Mouse (Mus musculus) erythroblast, adult 5-6 weeks (primary cell): ENCODE measurements around the gene Sbk2. TPM values are rescaled to one million over a fixed set of nuclear protein-coding genes. Genes with fewer than 3 reads are reported as not detected.

Experiments used
- ATAC-seq: replicated peaks from 2 replicates; pipeline ENCODE4 v1.8.0; 2016; ENCODE audit warnings: moderate number of reproducible peaks, mild to moderate bottlenecking, moderate TSS enrichment, inconsistent platforms; ENCODE audit not compliant: poor library complexity, low FRiP score, severe bottlenecking
- total RNA-seq, 2 experiments: library from RNA; stranded (forward) in 1 of 2; stranded (reverse) in 1 of 2; fragments of 150-400 nt in 1 of 2; fragments of 200-764, 138-1000 nt in 1 of 2; gene quantifications; 2 replicates each; pipeline versions ENCODE4 v1.2.3 to v1.2.4; 2015 to 2017; ENCODE audit warnings: low replicate concordance in 2 of 2

Sbk2 gene
- total RNA-seq, 2 experiments from 2014 or later: not detected

DNA sequence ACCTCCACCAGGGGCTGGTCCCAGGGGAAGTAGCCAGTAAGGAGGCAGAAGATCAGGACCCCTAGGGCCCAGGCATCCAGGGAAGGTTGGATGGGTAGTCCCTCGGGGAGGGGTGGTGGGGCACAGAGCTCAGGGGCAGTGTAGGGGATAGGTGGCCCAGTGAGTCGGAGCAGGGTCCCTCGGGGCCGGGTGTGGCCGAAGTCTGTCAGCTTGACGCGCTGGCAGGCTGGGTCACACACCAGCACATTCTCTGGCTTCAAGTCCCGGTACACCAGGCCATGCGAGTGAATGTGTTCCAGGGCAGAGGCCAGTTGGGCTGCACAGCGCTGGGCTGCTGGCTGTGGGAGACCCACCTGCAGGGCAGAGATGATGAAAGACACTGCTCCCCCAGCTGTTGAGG is 6.8 kb downstream of the Sbk2 start:
- ATAC-seq: no peak

DNA sequence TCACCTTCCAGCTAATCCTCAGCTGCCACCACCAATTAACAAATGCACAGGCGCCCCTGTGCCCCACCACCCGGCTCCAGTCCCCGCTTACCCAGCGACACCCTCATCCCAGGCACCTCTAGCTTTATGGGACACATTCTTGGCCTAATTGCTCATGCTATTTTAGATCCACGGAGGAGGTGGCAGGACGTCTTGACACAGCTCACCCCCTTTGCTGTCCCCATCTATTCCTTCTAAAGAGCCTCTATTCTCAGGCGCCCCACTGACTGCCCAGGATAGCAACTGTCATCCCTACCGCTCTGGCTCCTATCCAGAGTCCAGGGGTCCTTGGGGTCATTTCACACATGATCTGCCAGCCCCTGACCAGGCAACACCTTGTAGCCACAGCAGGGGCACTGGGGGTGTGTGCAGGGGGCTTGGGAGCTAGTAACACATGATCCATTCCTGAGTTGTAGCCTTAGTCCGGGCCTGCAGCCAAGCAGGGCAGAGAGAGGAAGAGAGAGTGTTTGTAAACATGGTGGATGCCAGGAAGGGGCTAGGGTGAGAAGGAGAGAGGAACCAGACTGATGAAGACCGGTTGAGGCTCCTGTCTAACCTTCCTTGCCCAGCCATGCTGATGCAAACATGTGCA is 10.3 kb downstream of the Sbk2 start:
- ATAC-seq: no peak

DNA sequence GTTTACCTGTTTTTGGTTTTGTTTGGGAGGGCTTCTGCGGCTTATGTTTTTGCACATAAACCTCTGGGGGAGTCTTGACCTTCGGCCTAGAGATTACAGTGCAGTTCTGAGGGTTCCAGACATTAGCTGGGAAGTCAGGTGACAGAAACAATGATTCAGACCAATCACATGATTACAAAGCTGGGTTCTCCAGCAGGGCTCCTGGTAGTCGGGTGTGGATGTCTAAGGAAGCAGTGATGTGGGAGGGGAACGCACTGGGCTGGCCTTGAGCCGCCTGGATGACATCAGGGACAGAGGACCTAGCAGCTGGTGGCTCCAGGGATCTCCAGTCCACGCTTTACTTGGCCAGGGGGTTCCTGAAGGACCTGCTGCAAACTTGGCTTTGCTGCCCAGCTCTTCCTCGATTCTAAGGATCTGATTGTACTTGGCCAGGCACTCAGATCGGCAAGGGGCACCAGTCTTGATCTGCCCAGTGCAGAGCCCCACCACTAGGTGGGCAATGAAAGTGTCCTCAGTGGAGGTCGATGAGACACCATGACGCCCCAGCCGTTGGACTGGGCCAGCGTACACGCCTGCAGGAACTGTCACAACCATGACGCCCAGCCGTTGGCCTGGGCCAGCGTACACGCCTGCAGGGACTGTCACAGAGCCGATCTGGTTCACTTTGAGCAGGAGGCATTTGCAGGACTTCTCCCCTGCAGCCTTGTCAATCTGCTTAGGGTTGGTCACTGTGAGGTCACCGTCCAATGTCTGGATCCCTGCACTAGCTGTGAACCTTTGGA is 13.5 kb downstream of the Sbk2 start:
- no peak for ATAC-seq

DNA sequence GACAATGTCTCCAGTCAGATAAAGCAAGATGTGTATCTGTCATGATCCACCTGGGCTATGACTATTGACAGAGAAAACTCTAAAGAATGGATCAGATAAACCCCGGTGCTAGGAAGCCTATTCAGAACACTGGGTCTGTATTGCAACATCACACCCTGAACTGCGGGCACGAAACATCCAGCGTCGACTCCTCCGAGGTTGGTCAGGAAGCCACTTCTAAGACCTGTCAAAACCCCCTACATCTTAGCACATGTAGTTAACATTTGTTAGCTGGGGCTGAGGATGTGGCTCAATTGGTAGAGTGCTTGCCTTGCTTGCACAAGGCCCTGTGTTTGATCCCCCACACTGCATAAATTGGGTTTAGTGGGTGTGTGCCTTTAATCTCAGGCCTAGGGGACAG is 15.8 kb downstream of the Sbk2 start:
- no peak for ATAC-seq

DNA sequence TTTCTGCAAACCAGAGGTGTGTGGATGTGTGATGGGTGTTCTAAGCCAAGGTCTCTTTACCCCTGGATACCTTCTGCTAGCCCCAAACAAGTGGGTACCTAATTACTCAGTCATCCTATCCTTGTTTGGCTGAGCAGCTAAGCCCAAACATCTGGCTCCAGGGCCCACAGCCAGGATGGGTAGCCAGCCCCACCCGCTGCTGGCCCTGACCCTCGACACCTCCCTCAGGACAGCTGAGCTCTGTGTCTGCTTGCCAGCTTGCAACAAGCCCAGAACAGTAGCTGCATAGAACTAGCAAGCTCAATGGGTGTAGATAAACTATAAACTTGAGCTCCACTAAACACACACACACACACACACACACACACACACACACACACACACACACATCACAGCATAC is 16.4 kb downstream of the Sbk2 start:
- no peak for ATAC-seq

DNA sequence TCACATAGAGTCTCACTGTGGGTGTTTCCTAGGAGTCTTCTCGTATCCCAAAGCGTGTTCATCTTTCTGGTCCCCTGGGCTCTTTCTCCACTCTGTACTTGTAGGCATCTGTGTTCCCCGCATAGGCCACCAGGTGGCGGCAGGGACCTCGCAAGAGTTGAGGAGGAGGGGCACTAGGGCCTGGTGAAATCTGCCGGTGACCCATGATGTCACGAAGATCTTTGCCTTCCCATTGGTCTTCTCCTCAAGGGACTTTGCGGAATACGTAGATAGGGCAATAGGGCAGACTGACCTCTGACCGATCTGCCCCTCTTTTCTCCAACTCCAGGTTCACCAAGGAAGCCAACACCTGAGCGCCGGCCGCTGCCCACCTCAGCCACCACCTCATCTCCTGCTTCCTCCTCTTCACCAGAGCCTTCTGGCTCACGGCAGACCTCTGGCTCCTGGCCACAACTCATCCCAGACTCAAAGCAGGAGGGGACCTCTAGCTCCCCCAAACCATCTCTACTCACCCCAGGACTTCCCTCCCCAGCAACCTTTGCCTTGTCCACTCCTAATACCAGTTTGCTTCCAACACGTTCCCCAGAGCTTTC is 20.9 kb downstream of the Sbk2 start:
- peak; percentile 82 for ATAC-seq

DNA sequence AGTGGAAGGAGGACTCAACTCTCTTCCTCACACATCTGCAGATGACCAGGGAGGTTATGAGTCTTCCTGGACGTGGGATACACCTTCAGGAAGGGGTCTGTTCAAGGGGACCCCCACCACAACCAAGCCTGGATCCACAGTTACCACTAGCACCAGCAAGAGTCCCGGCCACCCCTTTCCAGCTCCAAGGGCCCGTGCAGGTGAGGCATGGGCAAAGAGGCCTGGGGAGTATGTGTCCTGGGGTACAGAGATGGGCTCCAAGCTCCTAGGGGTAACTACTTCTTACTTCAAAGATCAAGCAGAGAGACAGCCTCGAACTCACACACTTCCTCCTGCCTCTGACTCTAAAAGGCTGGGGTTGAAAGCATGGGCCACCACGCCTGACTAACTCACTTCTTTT is 21.5 kb downstream of the Sbk2 start:
- ATAC-seq: no peak

DNA sequence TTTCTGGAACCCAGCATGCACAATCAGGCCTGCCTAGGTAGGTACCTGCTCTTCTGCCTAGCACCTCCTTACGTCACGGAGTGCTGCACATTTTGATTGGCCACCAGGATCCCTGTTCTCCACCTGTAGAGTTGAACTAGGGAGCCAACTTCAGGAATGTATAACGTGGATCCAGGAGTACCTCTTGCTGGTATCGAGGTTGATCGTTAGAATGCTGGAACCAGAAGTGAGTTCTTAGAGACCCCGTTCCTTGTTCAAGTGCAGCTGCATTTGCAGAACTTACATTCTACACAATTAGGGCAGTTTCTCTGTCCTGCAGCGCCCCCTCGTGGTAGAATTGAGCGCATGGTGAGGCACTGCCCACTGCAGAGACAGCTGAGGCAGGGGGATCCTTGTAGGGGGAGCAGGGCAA is 24.1 kb downstream of the Sbk2 start:
- ATAC-seq: peak; percentile 53; the same call in 1 of the 2 replicates

DNA sequence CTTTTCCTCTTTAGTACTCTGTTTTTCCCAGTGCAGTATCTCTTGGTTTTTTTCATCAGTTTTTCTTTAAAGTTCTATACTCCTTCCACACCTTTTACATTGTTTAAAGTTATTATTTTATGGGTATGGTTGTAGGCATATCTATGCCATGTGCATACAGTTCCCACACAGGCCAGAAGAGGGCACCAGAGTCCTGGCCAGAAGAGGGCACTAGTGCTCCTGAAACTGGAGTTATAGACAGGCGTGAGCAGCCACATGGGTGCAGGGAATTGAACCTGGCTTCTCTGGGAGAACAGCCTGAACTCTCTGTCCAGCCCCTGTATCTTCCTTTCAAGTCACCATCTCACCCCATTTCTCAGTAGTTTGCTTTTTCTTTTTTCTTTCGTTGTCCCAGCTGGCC is 25.8 kb downstream of the Sbk2 start:
- peak; percentile 77 for ATAC-seq

DNA sequence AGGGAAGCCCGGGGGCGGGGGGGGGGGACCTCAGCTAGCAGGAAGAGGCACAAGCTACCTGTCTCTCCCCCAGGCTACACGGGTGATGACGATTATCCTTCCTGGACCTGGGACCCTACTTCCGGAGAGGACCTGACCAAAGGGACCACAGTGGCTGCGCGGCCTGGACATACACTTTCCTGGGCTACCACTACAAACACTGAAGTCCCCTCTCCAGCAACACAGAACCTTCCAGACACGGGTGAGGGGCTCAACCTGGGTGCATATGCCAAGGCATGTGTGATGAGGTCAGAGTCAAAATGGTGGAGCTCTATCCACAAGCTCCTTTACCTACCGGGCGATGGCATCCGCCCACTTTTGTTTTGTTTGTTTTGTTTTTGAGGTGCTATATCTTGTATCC is 26.8 kb downstream of the Sbk2 start:
- no peak for ATAC-seq

DNA sequence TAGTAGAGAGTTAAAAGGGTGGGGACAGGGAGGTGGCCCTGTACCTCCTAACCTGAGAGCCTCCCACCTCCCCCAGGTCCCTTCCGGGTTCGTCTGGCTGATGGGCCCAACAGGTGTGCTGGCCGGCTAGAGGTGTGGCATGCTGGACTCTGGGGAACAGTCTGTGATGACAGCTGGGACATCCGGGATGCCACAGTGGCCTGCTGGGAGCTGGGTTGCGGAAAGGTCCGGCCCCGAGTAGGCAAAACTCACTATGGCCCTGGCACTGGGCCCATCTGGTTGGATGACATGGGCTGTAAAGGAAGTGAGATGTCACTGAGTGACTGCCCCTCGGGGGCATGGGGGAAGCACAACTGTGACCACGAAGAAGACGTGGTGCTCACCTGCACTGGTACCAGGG is 27.4 kb downstream of the Sbk2 start:
- no peak for ATAC-seq

DNA sequence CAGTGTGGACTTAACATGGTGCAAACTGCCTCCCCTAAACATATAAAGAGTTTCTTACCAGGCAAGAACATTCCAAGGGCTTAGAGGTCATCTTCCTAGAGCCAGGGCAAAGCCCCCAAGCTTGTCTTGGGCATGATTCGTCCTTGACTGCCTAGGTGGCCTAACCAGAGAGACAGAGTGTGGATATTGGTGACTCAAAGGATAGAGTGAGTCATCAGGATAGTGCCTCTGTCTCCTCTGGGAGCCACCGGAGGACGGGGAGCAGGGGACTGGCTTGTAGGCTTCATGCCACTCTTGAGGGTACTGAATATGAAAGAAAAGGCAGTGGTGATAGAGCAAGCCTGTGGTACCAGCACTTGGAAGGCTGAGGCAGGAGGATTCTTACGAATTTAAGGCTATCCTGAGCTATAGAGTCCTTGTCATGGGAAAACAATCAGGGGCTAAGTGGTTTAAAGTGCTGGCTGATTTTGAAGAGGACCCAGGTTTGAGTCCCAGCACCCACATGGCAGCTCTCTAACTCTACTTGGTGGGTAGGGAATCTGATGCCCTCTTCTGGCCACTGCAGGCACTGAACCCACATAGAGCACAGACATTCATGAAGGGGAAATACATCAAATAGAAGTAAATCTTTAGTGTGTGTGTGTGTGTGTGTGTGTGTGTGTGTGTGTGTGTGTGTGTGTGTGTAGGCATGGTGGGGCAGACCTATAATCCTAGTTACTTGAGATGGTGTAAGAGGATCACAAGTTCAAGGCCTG is 29.9 kb downstream of the Sbk2 start:
- no peak for ATAC-seq

DNA sequence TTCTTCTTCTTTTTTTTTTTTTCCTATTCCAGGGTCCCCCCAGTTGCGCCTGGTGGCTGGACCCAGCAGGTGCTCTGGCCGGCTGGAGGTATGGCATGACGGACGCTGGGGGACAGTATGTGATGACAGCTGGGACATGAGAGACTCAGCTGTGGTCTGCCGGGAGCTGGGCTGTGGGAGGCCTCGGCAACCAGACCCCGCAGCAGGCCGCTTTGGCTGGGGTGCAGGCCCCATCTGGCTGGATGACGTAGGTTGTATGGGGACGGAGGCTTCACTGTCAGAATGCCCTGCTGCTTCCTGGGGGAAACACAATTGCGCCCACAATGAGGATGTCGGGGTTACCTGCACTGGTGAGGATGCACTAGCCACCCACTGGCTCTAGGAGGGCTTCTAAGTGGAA is 31.1 kb downstream of the Sbk2 start:
- no peak for ATAC-seq

DNA sequence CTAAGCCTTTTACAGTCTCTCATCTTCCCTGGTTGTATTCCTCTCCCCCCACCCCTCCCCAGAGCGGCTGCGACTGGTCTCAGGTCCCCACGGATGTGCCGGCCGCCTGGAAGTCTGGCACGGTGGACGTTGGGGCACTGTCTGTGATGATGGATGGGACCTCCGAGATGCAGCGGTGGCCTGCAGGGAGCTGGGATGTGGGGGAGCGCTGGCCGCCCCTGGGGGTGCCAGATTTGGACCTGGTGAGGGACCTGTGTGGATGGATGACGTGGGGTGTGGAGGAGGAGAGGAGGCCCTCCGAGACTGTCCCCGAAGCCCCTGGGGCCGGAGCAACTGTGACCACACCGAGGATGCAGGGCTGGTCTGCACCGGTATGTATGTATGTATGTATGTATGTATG is 35.9 kb downstream of the Sbk2 start:
- ATAC-seq: no peak

DNA sequence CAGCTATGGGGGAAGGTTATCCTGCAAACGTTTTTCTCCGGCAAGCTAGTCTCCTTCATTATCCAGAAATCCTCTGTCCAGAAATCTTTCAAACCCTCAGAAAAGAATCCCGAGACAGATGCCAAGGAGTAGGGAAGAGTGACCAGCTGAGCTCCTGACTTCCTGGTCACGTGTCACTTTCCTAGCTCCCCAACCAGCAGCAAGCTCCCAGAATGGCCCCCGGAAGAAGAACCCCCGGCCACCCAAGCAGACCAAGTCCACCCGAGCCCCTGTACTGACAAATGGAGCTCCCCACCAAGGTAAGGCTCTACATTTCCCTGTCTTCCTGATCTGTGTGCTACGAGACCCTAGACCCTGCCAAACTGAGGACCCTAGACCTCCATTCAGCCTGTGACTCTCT is 36.5 kb downstream of the Sbk2 start:
- no peak for ATAC-seq

DNA sequence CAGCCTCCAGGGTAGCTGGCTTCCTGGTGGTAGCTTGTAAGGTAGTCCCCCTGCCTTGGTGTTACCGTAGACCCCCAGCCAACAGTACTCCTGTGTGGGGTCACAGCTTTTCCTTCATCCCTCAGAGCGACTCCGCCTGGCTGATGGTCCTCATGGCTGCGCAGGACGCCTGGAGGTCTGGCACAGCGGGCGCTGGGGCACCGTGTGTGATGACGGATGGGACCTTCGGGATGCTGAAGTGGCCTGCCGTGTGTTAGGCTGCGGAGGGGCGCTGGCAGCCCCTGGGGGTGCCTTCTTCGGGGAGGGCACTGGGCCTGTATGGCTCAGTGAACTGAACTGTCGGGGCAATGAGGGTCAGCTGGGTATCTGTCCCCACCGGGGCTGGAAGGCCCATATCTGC is 37.4 kb downstream of the Sbk2 start:
- ATAC-seq: no peak

DNA sequence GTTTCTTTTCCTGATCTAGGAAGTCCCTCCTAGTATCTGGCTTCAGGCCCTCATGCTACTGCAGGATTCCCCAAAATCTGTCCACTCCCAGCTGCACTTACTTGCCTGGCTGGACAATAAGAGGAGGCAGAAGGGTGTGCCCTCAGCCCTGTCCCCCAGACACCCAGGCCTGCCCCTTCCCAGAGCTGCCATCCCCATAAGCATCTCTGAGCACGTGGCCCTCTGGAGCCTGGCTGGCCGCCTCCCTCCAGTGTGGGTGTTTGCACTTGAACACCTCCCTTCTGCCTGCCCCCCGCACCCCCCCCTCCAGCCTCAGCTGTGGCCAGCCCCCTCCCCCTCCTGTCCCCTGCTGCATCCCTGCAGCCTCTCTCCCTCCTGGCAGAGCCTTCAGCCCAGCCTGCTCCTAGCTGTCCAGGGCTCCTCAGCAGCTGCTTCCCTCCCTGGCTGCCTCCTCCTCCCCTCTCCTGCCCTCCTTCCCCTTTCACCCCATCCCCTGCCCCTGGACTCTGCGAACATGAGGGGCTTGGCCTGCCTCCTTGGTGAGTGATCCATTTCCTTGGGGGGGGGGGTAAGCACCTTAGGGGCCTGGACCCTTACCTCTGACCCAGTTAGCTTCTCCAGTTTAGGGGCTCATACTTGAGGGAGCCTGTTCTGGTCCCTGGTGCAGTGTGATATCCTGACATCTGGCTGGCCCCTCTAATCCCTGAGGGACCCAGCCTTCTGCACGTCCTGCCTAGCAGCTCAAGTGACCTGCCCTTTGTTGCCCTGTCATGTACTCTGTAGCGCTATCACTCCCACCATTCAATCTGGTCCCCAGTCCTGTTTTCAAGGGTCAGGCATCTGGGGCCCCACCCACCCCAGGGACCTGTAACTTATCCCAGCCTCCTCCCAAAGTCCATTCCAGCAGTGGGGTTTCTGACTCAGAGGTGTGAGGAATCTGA is 38.5 kb downstream of the Sbk2 start, which contains the start of gene Ssc5d:
Ssc5d (plus strand) TSS at position 345 of the 941 bp plus-strand sequence.
- no peak for ATAC-seq

DNA sequence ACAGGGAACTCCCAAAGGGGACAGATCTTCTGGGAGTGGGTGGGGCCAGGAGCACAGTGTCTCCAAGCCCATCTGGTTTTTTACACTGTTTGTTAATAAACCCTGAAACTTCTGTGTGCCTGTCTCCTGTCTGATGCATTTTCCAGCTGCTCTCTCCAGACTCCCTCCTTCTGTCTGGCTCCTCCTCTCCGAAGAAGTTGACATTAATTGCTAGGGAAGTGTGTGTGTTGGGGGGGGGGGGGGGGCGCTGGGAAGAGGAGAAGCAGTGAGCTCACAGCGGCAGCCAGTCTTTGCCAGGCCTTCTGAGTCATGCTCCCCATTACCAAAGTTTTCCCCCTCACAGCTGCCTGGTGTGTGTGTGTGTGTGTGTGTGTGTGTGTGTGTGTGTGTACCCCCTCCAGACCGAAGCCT is 39.3 kb downstream of the Sbk2 start:
- ATAC-seq: no peak

DNA sequence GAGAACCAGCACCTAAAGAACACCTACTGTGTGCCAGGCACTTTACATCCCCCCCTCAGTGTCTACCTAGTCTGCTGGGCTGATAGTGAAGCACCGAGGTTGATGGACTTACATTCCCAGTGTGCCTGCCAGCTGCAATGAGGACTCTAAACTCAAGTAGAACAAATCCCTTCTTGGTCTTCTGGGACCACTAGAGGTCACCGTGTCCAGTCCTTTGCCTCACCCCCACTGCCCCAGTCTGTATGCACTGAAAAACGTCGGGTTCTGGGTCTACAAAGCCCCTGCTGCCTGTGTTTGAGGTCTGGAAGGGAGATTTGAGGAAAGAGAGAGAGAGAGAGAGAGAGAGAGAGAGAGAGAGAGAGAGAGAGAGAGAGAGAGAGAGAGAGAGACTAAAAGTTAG is 39.7 kb downstream of the Sbk2 start:
- no peak for ATAC-seq
